Mouse (Mus musculus) heart, postnatal 0 days (tissue): ENCODE measurements around the gene Clmp. TPM values are rescaled to one million over a fixed set of nuclear protein-coding genes. Genes with fewer than 3 reads are reported as not detected.

Experiments used
- ATAC-seq: fragments of 200-750 bp; cut with Nextera tagmentation; 2 replicates; pipeline ENCODE4 v1.8.0; 2017; ENCODE audit warnings: low read depth, moderate number of reproducible peaks, moderate library complexity; ENCODE audit not compliant: insufficient read depth
- DNase-seq: peaks from one replicate; pipeline ENCODE4 v3.0.0-alpha.2; 2016; ENCODE audit warnings: low spot score
- H3K27ac ChIP-seq: fragments of 300-500 bp; sonication (generic); 2 replicates; pipeline ENCODE4 v1.5.1; 2014; ENCODE audit warnings: low read depth, mild to moderate bottlenecking
- H3K27me3 ChIP-seq: fragments of 300-500 bp; sonication (generic); 2 replicates; pipeline ENCODE4 v1.6.1; 2014; ENCODE audit warnings: low read length, mixed read lengths; ENCODE audit not compliant: control insufficient read depth, insufficient read depth
- H3K36me3 ChIP-seq: fragments of 300-500 bp; sonication (generic); replicated peaks from 2 replicates; pipeline ENCODE4 v1.6.1; 2014; ENCODE audit warnings: low read length, mixed read lengths; ENCODE audit not compliant: control insufficient read depth, insufficient read depth
- H3K4me1 ChIP-seq: fragments of 300-500 bp; sonication (generic); 2 replicates; pipeline ENCODE4 v1.6.1; 2014; ENCODE audit warnings: antibody characterized with exemption; ENCODE audit not compliant: control insufficient read depth, insufficient read depth
- H3K4me2 ChIP-seq: fragments of 300-500 bp; sonication (generic); 2 replicates; pipeline ENCODE4 v1.6.1; 2014; ENCODE audit warnings: low read depth, mild to moderate bottlenecking, low read length, moderate library complexity
- H3K4me3 ChIP-seq: fragments of 300-500 bp; sonication (generic); 2 replicates; pipeline ENCODE4 v1.5.1; 2014; ENCODE audit warnings: low read depth, low read length
- H3K9ac ChIP-seq: fragments of 300-500 bp; sonication (generic); replicated peaks from 2 replicates; pipeline ENCODE4 v1.6.1; 2014; ENCODE audit warnings: low read depth, low read length, mixed read lengths
- H3K9me3 ChIP-seq: fragments of 300-500 bp; sonication (generic); replicated peaks from 2 replicates; pipeline ENCODE4 v1.6.1; 2016; ENCODE audit warnings: low read length; ENCODE audit not compliant: control insufficient read depth
- CTCF ChIP-seq: IDR thresholded peaks from 2 replicates; pipeline ENCODE4 v1.5.1; 2016; ENCODE audit warnings: antibody characterized with exemption, control low read depth, low read depth
- EP300 ChIP-seq: IDR thresholded peaks from 2 replicates; pipeline ENCODE4 v1.6.1; 2016; ENCODE audit warnings: antibody characterized with exemption, low read depth
- WGBS: fragments of 180-500 bp; shearing (Covaris S2); extraction: QIAGEN DNeasy Blood & Tissue Kit; methylation state at CpG from one replicate; pipeline ENCODE4 v1.1.7; 2014; 5-methylcytosine and 5-hydroxymethylcytosine counted together
- polyA plus RNA-seq: library from polyadenylated mRNA; unstranded; fragments of >200 nt; fragmentation: Nextera tagmentation; extraction: Ambion mirVana; gene quantifications from 2 replicates; pipeline ENCODE4 v1.2.1, GENCODE M21; 2015
- total RNA-seq: library from RNA; depleted of rRNA; stranded (reverse); fragments of >200 nt; gene quantifications from 2 replicates; pipeline ENCODE4 v1.2.3, GENCODE M21; 2014; ENCODE audit warnings: low replicate concordance

Clmp gene
- total and polyA plus RNA-seq, 2 experiments from 2014 or later: 2.5 to 4.7 TPM

DNA sequence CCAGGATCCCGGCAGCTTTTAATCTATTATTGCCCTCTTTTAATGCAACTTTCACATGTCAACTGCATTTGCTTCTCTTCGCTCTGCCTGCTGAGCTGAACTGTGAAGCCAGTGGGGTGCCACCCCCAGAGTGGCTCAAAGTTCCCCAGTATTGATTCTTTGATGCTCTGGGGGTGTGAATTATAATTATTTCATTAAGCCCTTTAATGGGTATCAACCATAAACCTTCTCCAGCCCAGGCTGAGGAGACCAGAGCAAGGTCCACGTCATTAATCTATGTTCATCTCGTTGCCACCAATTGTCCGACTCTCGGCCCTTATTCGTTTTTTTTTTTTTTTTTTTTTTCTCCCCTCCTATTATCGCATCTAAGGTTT is 123.1 kb downstream of the Clmp start:
- 76% methylated on average over 8 of the region's 8 CpGs for WGBS

DNA sequence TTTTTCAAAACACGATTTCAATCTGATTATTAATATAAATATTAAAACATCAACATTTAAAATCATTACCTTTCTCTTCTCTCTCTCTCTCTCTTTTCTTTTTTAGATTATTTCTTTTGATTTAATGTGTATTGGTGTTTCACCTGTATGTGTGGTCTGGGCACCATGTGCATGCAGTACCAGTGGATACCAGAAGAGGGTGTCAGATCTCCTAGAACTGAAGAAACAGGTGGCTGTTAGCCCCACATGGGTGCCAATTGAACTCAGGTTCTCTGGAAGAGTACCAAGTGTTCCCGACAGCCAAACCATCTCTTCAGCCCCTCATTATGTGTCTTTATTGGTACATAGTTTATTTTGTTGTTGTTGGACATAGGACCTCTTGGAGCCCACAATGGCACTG is 126.1 kb downstream of the Clmp start:
- no peak overlapping the region for H3K9ac ChIP-seq
- DNase-seq (no peak), ATAC-seq (no peak)
- TF ChIP-seq CTCF: peak; percentile 31
- TF ChIP-seq EP300: no peak
- no peak overlapping the region for H3K4me3 ChIP-seq
- H3K36me3 ChIP-seq: no peaks in the 10 kb centered on the region; the same call in 1 of the 2 replicates
- H3K4me1 ChIP-seq: peaks cover 3% of the 10 kb centered on the region
- 59% methylated on average over 2 of the region's 2 CpGs for WGBS
- no peak overlapping the region for H3K27ac ChIP-seq
- H3K27me3 ChIP-seq: no peaks in the 10 kb centered on the region
- no peaks in the 10 kb centered on the region for H3K9me3 ChIP-seq
- no peak overlapping the region for H3K4me2 ChIP-seq

More for the DNA sequence above, 123.1 kb downstream of the Clmp start:
- peaks cover 30% of the 10 kb centered on the region for H3K36me3 ChIP-seq
- no peak for ATAC-seq
- no peaks in the 10 kb centered on the region for H3K27me3 ChIP-seq
- no peak overlapping the region for H3K4me2 ChIP-seq
- H3K4me1 ChIP-seq: peaks cover 11% of the 10 kb centered on the region
- H3K27ac ChIP-seq: no peak overlapping the region; the same call in 1 of the 2 replicates
- DNase-seq: no peak
- H3K9ac ChIP-seq: no peak overlapping the region
- H3K4me3 ChIP-seq: no peak overlapping the region
- H3K9me3 ChIP-seq: no peaks in the 10 kb centered on the region
- TF ChIP-seq CTCF (no peak), EP300 (no peak)

DNA sequence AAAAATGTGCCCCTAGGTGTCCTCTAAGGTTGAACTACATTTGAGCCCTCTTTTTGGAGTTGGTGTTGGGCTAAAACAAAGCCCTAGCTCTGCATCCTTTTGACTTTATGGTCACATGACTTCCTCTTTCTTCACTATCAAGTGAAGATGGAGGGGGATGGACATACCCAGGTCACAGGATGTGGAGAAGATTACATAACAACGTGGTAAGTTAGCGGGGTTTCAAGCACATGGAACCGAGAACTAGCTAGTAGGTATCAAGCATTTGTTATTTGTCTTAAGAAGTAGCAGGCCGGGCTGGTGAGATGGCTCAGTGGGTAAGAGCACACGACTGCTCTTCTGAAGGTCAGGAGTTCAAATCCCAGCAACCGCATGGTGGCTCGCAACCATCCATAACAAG is 128.3 kb downstream of the Clmp start:
- Histone ChIP-seq H3K4me3 (no peak overlapping the region), H3K9ac (no peak overlapping the region), H3K27me3 (no peaks in the 10 kb centered on the region), H3K4me1 (no peaks in the 10 kb centered on the region; the same call in 1 of the 2 replicates), H3K4me2 (no peak overlapping the region), H3K36me3 (no peaks in the 10 kb centered on the region; the same call in 1 of the 2 replicates), H3K27ac (no peak overlapping the region), H3K9me3 (no peaks in the 10 kb centered on the region)
- ATAC-seq (no peak), DNase-seq (no peak)
- no peak for TF ChIP-seq EP300
- no peak for TF ChIP-seq CTCF
- 79% methylated on average over 7 of the region's 7 CpGs for WGBS

DNA sequence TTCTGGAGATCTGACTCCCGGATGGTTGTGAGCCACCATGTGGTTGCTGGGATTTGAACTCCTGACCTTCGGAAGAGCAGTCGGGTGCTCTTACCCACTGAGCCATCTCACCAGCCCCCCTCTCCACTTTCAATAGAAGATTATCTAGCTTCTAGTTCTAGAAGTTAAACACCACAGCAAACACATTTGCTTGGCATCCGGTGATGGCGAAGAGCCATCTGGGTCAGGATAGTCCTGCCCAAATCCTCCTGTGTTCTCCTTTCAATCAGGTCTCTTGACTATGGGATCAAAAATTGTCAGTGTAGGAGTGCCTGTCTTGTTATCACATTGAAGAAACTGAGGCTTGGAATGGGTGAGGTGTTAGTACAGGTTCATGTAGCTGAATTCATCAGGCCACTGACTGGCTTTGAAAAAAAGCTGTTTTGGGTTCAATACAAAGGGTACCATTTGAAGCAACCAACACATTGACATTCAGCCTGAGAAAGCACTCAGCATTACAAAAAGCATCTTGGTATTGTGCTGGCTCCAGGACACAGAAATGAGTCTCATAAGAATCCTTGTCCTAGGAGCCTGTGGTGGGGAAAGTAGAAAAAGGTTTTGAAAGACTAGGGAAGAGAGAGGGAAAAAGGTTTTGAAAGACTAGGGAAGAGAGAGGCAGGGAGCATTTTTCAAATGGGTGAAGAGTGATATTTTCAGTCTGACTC is 131.7 kb downstream of the Clmp start:
- no peak for DNase-seq
- Histone ChIP-seq H3K4me2 (no peak overlapping the region), H3K36me3 (no peaks in the 10 kb centered on the region; the same call in 1 of the 2 replicates), H3K4me1 (no peaks in the 10 kb centered on the region), H3K9ac (no peak overlapping the region), H3K27ac (no peak overlapping the region), H3K4me3 (no peak overlapping the region), H3K27me3 (no peaks in the 10 kb centered on the region), H3K9me3 (no peaks in the 10 kb centered on the region)
- TF ChIP-seq EP300 (no peak), CTCF (no peak)
- WGBS: 82% methylated on average over 5 of the region's 5 CpGs
- no peak for ATAC-seq

DNA sequence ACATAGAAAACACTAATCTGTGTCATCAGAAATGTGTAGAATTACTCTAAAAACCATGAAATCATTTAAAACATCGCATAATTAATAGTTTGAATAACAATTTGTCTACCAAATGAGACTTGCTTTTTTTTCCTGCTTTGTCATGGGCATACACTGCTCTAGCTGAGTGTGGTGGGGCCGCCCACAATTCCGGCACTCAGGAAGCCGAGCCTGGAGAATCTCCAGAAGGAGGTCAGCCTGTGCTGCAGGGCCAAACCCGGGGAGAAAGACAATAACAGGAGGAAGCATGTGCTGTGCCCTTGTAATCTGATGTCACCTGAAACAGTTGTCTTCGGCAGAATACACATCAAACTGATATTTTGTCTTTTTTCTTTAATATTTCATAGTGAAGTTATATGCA is 139.8 kb downstream of the Clmp start:
- TF ChIP-seq CTCF (no peak), EP300 (no peak)
- no peak overlapping the region for H3K27ac ChIP-seq
- no peaks in the 10 kb centered on the region for H3K4me1 ChIP-seq
- no peak for DNase-seq
- H3K4me2 ChIP-seq: no peak overlapping the region
- ATAC-seq: no peak
- 39% methylated on average over 6 of the region's 6 CpGs for WGBS
- no peak overlapping the region for H3K4me3 ChIP-seq
- H3K27me3 ChIP-seq: no peaks in the 10 kb centered on the region
- H3K9ac ChIP-seq: no peak overlapping the region
- H3K36me3 ChIP-seq: no peaks in the 10 kb centered on the region
- no peaks in the 10 kb centered on the region for H3K9me3 ChIP-seq

DNA sequence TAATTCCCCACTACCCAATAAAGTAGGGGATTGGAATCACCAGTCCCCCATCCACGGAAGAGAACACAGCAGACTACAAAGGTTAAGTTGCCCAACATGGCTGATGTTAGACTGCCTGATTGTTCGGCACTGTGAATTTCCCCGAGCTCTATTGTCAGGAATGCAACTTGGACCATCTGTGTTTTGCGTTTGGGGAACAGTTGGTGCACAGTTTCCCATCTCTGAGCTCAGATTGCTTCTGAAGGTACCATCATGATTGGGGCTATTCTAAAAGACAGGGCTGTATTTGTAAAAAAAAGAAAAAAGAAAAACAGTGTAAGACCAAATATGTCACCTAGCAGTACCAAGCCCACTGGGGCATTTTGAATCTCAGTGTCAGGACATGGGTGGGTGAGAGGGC is 141.6 kb downstream of the Clmp start:
- H3K4me3 ChIP-seq: no peak overlapping the region
- H3K27ac ChIP-seq: no peak overlapping the region
- H3K36me3 ChIP-seq: no peaks in the 10 kb centered on the region
- ATAC-seq: no peak
- no peak for DNase-seq
- H3K27me3 ChIP-seq: no peaks in the 10 kb centered on the region
- H3K9me3 ChIP-seq: no peaks in the 10 kb centered on the region
- TF ChIP-seq CTCF: no peak
- TF ChIP-seq EP300: no peak
- H3K4me1 ChIP-seq: no peaks in the 10 kb centered on the region
- WGBS: 75% methylated on average over 4 of the region's 4 CpGs
- no peak overlapping the region for H3K4me2 ChIP-seq
- no peak overlapping the region for H3K9ac ChIP-seq
